In genomic region chr5:117842699-117843098, GRCm38 (mm10) we compare ENCODE assay signal across 13 mouse cellular contexts.
DNase-seq lines count a peak whose midpoint lies in the region; ATAC-seq lines count a peak whose summit lies in the region.
"Had no signal": no experiment of that assay in that cellular context is flagged by ENCODE, and none has a peak within 500 bp of the region (broad histone marks: within the 10 kb centered on the region; RNA-seq: fewer than 3 reads in every experiment).

No protein-coding gene starts in this region.

- peaks cover 34% of the 10 kb centered on the region for H3K4me1 ChIP-seq in hindbrain, embryonic 10.5 days (replicated peaks)
- H3K4me1 ChIP-seq in hindbrain, embryonic 11.5 days (replicated peaks; ENCODE audit: control insufficient read depth, insufficient read depth, low read length), result no peaks in the 10 kb centered on the region; the same call in 1 of the 2 replicates
- H3K4me1 ChIP-seq in hindbrain, embryonic 13.5 days (replicated peaks), result peaks cover 44% of the 10 kb centered on the region
- peaks cover 29% of the 10 kb centered on the region for H3K4me1 ChIP-seq in midbrain, embryonic 16.5 days (ENCODE audit: control insufficient read depth, insufficient read depth, low read length)
- no peaks in the 10 kb centered on the region for H3K4me1 ChIP-seq in liver, embryonic 12.5 days
- H3K4me1 ChIP-seq: liver, embryonic 13.5 days had no signal

- H3K9me3 ChIP-seq in hindbrain, embryonic 10.5 days, result no peaks in the 10 kb centered on the region
- no peaks in the 10 kb centered on the region for H3K9me3 ChIP-seq in hindbrain, embryonic 11.5 days (ENCODE audit: control insufficient read depth, low read length)
- no peaks in the 10 kb centered on the region for H3K9me3 ChIP-seq in hindbrain, embryonic 13.5 days
- H3K9me3 ChIP-seq in midbrain, embryonic 16.5 days (replicated peaks; ENCODE audit: control insufficient read depth, low read length, poor library complexity, severe bottlenecking), result no peaks in the 10 kb centered on the region
- no peaks in the 10 kb centered on the region for H3K9me3 ChIP-seq in liver, embryonic 12.5 days (replicated peaks)
- H3K9me3 ChIP-seq: liver, embryonic 13.5 days had no signal

- no peak for ATAC-seq in hindbrain, embryonic 11.5 days (ENCODE audit: low FRiP score)
- no peak for ATAC-seq in hindbrain, embryonic 13.5 days (ENCODE audit: low FRiP score)
- no peak for ATAC-seq in midbrain, embryonic 16.5 days
- no peak for ATAC-seq in liver, embryonic 12.5 days

- H3K36me3 ChIP-seq in hindbrain, embryonic 10.5 days, result no peaks in the 10 kb centered on the region
- no peaks in the 10 kb centered on the region for H3K36me3 ChIP-seq in hindbrain, embryonic 11.5 days (ENCODE audit: control insufficient read depth, insufficient read depth, low read length)
- H3K36me3 ChIP-seq in hindbrain, embryonic 13.5 days, result no peaks in the 10 kb centered on the region
- no peaks in the 10 kb centered on the region for H3K36me3 ChIP-seq in midbrain, embryonic 16.5 days (ENCODE audit: control insufficient read depth, insufficient read depth, low read length)
- no peaks in the 10 kb centered on the region for H3K36me3 ChIP-seq in liver, embryonic 12.5 days
- H3K36me3 ChIP-seq: liver, embryonic 13.5 days had no signal

- WGBS in hindbrain, embryonic 10.5 days, result 6% methylated on average over 14 of the region's 14 CpGs
- 1% methylated on average over 14 of the region's 14 CpGs for WGBS in hindbrain, embryonic 11.5 days
- 4% methylated on average over 14 of the region's 14 CpGs for WGBS in hindbrain, embryonic 13.5 days
- WGBS in midbrain, embryonic 16.5 days, result 2% methylated on average over 13 of the region's 14 CpGs
- 10% methylated on average over 14 of the region's 14 CpGs for WGBS in liver, embryonic 12.5 days (ENCODE audit: insufficient replicate concordance)

- H3K27ac ChIP-seq in hindbrain, embryonic 10.5 days, result no peak overlapping the region
- H3K27ac ChIP-seq in hindbrain, embryonic 11.5 days (ENCODE audit: low read depth, low read length), result no peak overlapping the region
- H3K27ac ChIP-seq in hindbrain, embryonic 13.5 days, result no peak overlapping the region
- H3K27ac ChIP-seq in midbrain, embryonic 16.5 days (ENCODE audit: low read length), result no peak overlapping the region
- no peak overlapping the region for H3K27ac ChIP-seq in liver, embryonic 12.5 days
- H3K27ac ChIP-seq: liver, embryonic 13.5 days had no signal

- H3K27me3 ChIP-seq in hindbrain, embryonic 10.5 days (ENCODE audit: insufficient read depth, poor library complexity, severe bottlenecking), result peaks cover 82% of the 10 kb centered on the region
- H3K27me3 ChIP-seq in hindbrain, embryonic 11.5 days (ENCODE audit: control insufficient read depth, insufficient read depth, low read length), result peaks cover 44% of the 10 kb centered on the region
- H3K27me3 ChIP-seq in hindbrain, embryonic 13.5 days, result peaks cover 71% of the 10 kb centered on the region
- peaks cover 17% of the 10 kb centered on the region for H3K27me3 ChIP-seq in midbrain, embryonic 16.5 days (ENCODE audit: control insufficient read depth, insufficient read depth, low read depth, low read length)
- peaks cover 58% of the 10 kb centered on the region for H3K27me3 ChIP-seq in liver, embryonic 12.5 days (replicated peaks)

- no peak overlapping the region for H3K4me2 ChIP-seq in hindbrain, embryonic 11.5 days (replicated peaks; ENCODE audit: low read depth, low read length)
- peak overlapping the region; percentile 69 for H3K4me2 ChIP-seq in hindbrain, embryonic 13.5 days
- peak overlapping the region; percentile 87 for H3K4me2 ChIP-seq in midbrain, embryonic 16.5 days (ENCODE audit: low read length)
- H3K4me2 ChIP-seq in liver, embryonic 12.5 days, result no peak overlapping the region
- H3K4me2 ChIP-seq: liver, embryonic 13.5 days had no signal

- H3K4me3 ChIP-seq in hindbrain, embryonic 10.5 days, result peak overlapping the region; percentile 43
- no peak overlapping the region for H3K4me3 ChIP-seq in hindbrain, embryonic 11.5 days (ENCODE audit: low read depth, low read length)
- peak overlapping the region; percentile 39 for H3K4me3 ChIP-seq in hindbrain, embryonic 13.5 days
- peak overlapping the region; percentile 47 for H3K4me3 ChIP-seq in midbrain, embryonic 16.5 days (ENCODE audit: low read depth, low read length)
- no peak overlapping the region for H3K4me3 ChIP-seq in liver, embryonic 12.5 days
- H3K4me3 ChIP-seq: liver, embryonic 13.5 days had no signal

- intact Hi-C loops in gastrocnemius, postnatal 36 days (cut with DNase I), result loop anchor here (5.0 kb wide), 1 partner anchor 35 kb away; no protein-coding TSS in a partner anchor

- DNase-seq in hindbrain, embryonic 10.5 days (ENCODE audit: low spot score), result no peak
- no peak for DNase-seq in hindbrain, embryonic 11.5 days (ENCODE audit: low spot score)
- peak; percentile 23 to 28 for DNase-seq in cerebellum, postnatal 36 days
- DNase-seq in spleen, adult 12 weeks (ENCODE audit: low spot score), result no peak
- DNase-seq in gastrocnemius, postnatal 36 days, result no peak
- DNase-seq: gastrocnemius, postnatal 25 days; kidney, postnatal 14 days; liver, embryonic 13.5 days; lung, postnatal 10 days; spleen, adult 18-20 months had no signal

- H3K9ac ChIP-seq in hindbrain, embryonic 11.5 days (ENCODE audit: low read depth, low read length), result no peak overlapping the region
- H3K9ac ChIP-seq in hindbrain, embryonic 13.5 days, result no peak overlapping the region
- H3K9ac ChIP-seq in midbrain, embryonic 16.5 days (ENCODE audit: low read depth, low read length), result 0 out of 2 replicates have a peak overlapping the region, but pooled peaks have one; percentile 63
- no peak overlapping the region for H3K9ac ChIP-seq in liver, embryonic 12.5 days
- H3K9ac ChIP-seq: liver, embryonic 13.5 days had no signal

Comparison
In these comparisons a context has a peak if more than half of its experiments do, and no peak if none do; other contexts are left out.
1. H3K4me3 ChIP-seq: peak in hindbrain, embryonic 10.5 days (single experiment), hindbrain, embryonic 13.5 days (single experiment) and midbrain, embryonic 16.5 days (single experiment); none in hindbrain, embryonic 11.5 days (single experiment) and liver, embryonic 12.5 days (single experiment).
2. H3K4me2 ChIP-seq: peak in hindbrain, embryonic 13.5 days (single experiment) and midbrain, embryonic 16.5 days (single experiment); none in hindbrain, embryonic 11.5 days (single experiment) and liver, embryonic 12.5 days (single experiment).
3. DNase-seq: peak in cerebellum, postnatal 36 days (2 of 2); none in hindbrain, embryonic 10.5 days (single experiment), hindbrain, embryonic 11.5 days (single experiment), spleen, adult 12 weeks (single experiment) and gastrocnemius, postnatal 36 days (0 of 2).